Mouse (Mus musculus) liver, embryonic 12.5 days (tissue): ENCODE measurements around the gene Tlnrd1. TPM values are rescaled to one million over a fixed set of nuclear protein-coding genes. Genes with fewer than 3 reads are reported as not detected.

Source experiments
- ATAC-seq: fragments of 200-750 bp; cut with Nextera tagmentation; 2 replicates; pipeline ENCODE4 v1.8.0; 2017; ENCODE audit warnings: moderate number of reproducible peaks, mild to moderate bottlenecking, moderate library complexity
- H3K27ac ChIP-seq: fragments of 300-500 bp; sonication (generic); 2 replicates; pipeline ENCODE4 v1.5.1; 2016; ENCODE audit warnings: mild to moderate bottlenecking
- H3K27me3 ChIP-seq: fragments of 300-500 bp; sonication (generic); replicated peaks from 2 replicates; pipeline ENCODE4 v1.6.1; 2016; ENCODE audit warnings: mild to moderate bottlenecking, moderate library complexity
- H3K36me3 ChIP-seq: fragments of 300-500 bp; sonication (generic); 2 replicates; pipeline ENCODE4 v1.6.1; 2016; ENCODE audit warnings: mild to moderate bottlenecking, moderate library complexity
- H3K4me1 ChIP-seq: fragments of 300-500 bp; sonication (generic); 2 replicates; pipeline ENCODE4 v1.6.1; 2016
- H3K4me2 ChIP-seq: fragments of 300-500 bp; sonication (generic); 2 replicates; pipeline ENCODE4 v1.6.1; 2016; ENCODE audit warnings: mild to moderate bottlenecking, moderate library complexity
- H3K4me3 ChIP-seq: fragments of 300-500 bp; sonication (generic); 2 replicates; pipeline ENCODE4 v1.5.1; 2016; ENCODE audit warnings: mild to moderate bottlenecking, moderate library complexity
- H3K9ac ChIP-seq: fragments of 300-500 bp; sonication (generic); 2 replicates; pipeline ENCODE4 v1.6.1; 2016; ENCODE audit warnings: mild to moderate bottlenecking, moderate library complexity
- H3K9me3 ChIP-seq: fragments of 300-500 bp; sonication (generic); replicated peaks from 2 replicates; pipeline ENCODE4 v1.6.1; 2016; ENCODE audit warnings: mild to moderate bottlenecking, moderate library complexity
- WGBS: fragments of 180-500 bp; shearing (Covaris S2); methylation state at CpG from one replicate; pipeline ENCODE4 v1.1.7; 2016; ENCODE audit not compliant: insufficient replicate concordance; 5-methylcytosine and 5-hydroxymethylcytosine counted together
- polyA plus RNA-seq: library from polyadenylated mRNA; unstranded; fragments of >200 nt; fragmentation: Nextera tagmentation; extraction: Ambion mirVana; gene quantifications from 2 replicates; pipeline ENCODE4 v1.2.1, GENCODE M21; 2016

Gene Tlnrd1
- polyA plus RNA-seq, 1 experiment from 2014 or later = 21.7 TPM

GRCm38 (mm10) chr7:83882633-83883275 lies 1.4 kb downstream of the Tlnrd1 start:
- Histone ChIP-seq H3K36me3 (peaks cover 46% of the 10 kb centered on the region), H3K9me3 (no peaks in the 10 kb centered on the region), H3K4me1 (peaks cover 82% of the 10 kb centered on the region), H3K9ac (peak overlapping the region; percentile 98), H3K27ac (peak overlapping the region; percentile 99), H3K27me3 (no peaks in the 10 kb centered on the region), H3K4me2 (peak overlapping the region; percentile 96), H3K4me3 (peak overlapping the region; percentile 94)
- WGBS = 13% methylated on average over 56 of the region's 56 CpGs
- peak; percentile 53 for ATAC-seq

GRCm38 (mm10) chr7:83882150-83882632 lies 1.9 kb downstream of the Tlnrd1 start:
- Histone ChIP-seq H3K9me3 (no peaks in the 10 kb centered on the region), H3K27me3 (no peaks in the 10 kb centered on the region), H3K9ac (peak overlapping the region; percentile 98), H3K36me3 (peaks cover 50% of the 10 kb centered on the region), H3K4me3 (peak overlapping the region; percentile 94), H3K4me1 (peaks cover 80% of the 10 kb centered on the region), H3K27ac (peak overlapping the region; percentile 99), H3K4me2 (peak overlapping the region; percentile 96)
- no peak for ATAC-seq
- 82% methylated on average over 35 of the region's 35 CpGs for WGBS

GRCm38 (mm10) chr7:83878676-83879448 lies 5.2 kb downstream of the Tlnrd1 start:
- Histone ChIP-seq H3K27me3 (no peaks in the 10 kb centered on the region), H3K4me3 (no peak overlapping the region), H3K9ac (no peak overlapping the region), H3K27ac (no peak overlapping the region), H3K36me3 (peaks cover 60% of the 10 kb centered on the region), H3K9me3 (no peaks in the 10 kb centered on the region), H3K4me1 (peaks cover 64% of the 10 kb centered on the region), H3K4me2 (no peak overlapping the region)
- no peak for ATAC-seq
- 60% methylated on average over 5 of the region's 5 CpGs for WGBS

- H3K36me3 ChIP-seq = peaks cover 53% of the 10 kb centered on the region
These were observed 7.0 kb downstream of the Tlnrd1 start for GRCm38 (mm10) chr7:83877088-83877487.

GRCm38 (mm10) chr7:83869839-83870543 lies 14.1 kb downstream of the Tlnrd1 start:
- no peaks in the 10 kb centered on the region for H3K27me3 ChIP-seq
- no peak overlapping the region for H3K9ac ChIP-seq
- no peak for ATAC-seq
- no peaks in the 10 kb centered on the region for H3K36me3 ChIP-seq
- H3K27ac ChIP-seq = no peak overlapping the region
- H3K4me3 ChIP-seq = no peak overlapping the region
- H3K9me3 ChIP-seq = no peaks in the 10 kb centered on the region
- WGBS = 56% methylated on average over 5 of the region's 5 CpGs
- H3K4me1 ChIP-seq = no peaks in the 10 kb centered on the region
- no peak overlapping the region for H3K4me2 ChIP-seq

More at GRCm38 (mm10) chr7:83877088-83877487, 7.0 kb downstream of the Tlnrd1 start:
- H3K27me3 ChIP-seq = no peaks in the 10 kb centered on the region
- peaks cover 53% of the 10 kb centered on the region for H3K4me1 ChIP-seq
- H3K4me3 ChIP-seq = no peak overlapping the region
- no peaks in the 10 kb centered on the region for H3K9me3 ChIP-seq
- 58% methylated on average over 3 of the region's 3 CpGs for WGBS
- no peak overlapping the region for H3K4me2 ChIP-seq
- 0 out of 2 replicates have a peak overlapping the region, but pooled peaks have one; percentile 8 for H3K27ac ChIP-seq
- no peak for ATAC-seq
- H3K9ac ChIP-seq = no peak overlapping the region

GRCm38 (mm10) chr7:83868200-83868599 lies 15.9 kb downstream of the Tlnrd1 start:
- Histone ChIP-seq H3K4me3 (no peak overlapping the region), H3K36me3 (no peaks in the 10 kb centered on the region), H3K4me2 (no peak overlapping the region), H3K4me1 (no peaks in the 10 kb centered on the region), H3K9ac (no peak overlapping the region), H3K27ac (no peak overlapping the region), H3K9me3 (no peaks in the 10 kb centered on the region), H3K27me3 (no peaks in the 10 kb centered on the region)
- WGBS = 68% methylated on average over 3 of the region's 3 CpGs
- ATAC-seq = no peak

GRCm38 (mm10) chr7:83863554-83863953 lies 20.6 kb downstream of the Tlnrd1 start:
- H3K36me3 ChIP-seq = no peaks in the 10 kb centered on the region
- no peak overlapping the region for H3K4me2 ChIP-seq
- H3K9ac ChIP-seq = no peak overlapping the region
- no peaks in the 10 kb centered on the region for H3K4me1 ChIP-seq
- no peak overlapping the region for H3K27ac ChIP-seq
- WGBS = 33% methylated on average over 2 of the region's 2 CpGs
- no peaks in the 10 kb centered on the region for H3K27me3 ChIP-seq
- H3K4me3 ChIP-seq = no peak overlapping the region
- ATAC-seq = no peak
- H3K9me3 ChIP-seq = no peaks in the 10 kb centered on the region

- no peak for ATAC-seq
- no peaks in the 10 kb centered on the region for H3K4me1 ChIP-seq
- H3K9me3 ChIP-seq = no peaks in the 10 kb centered on the region
- no peaks in the 10 kb centered on the region for H3K36me3 ChIP-seq
- no peak overlapping the region for H3K4me2 ChIP-seq
- no peak overlapping the region for H3K27ac ChIP-seq
- H3K9ac ChIP-seq = no peak overlapping the region
- no peak overlapping the region for H3K4me3 ChIP-seq
- WGBS = 44% methylated on average over 4 of the region's 4 CpGs
- no peaks in the 10 kb centered on the region for H3K27me3 ChIP-seq
These were observed 24.6 kb downstream of the Tlnrd1 start for GRCm38 (mm10) chr7:83859378-83860083.

GRCm38 (mm10) chr7:83857921-83858320 lies 26.2 kb downstream of the Tlnrd1 start:
- no peak overlapping the region for H3K4me3 ChIP-seq
- no peak overlapping the region for H3K4me2 ChIP-seq
- no peaks in the 10 kb centered on the region for H3K36me3 ChIP-seq
- no peaks in the 10 kb centered on the region for H3K9me3 ChIP-seq
- no peak overlapping the region for H3K9ac ChIP-seq
- no peaks in the 10 kb centered on the region for H3K27me3 ChIP-seq
- 74% methylated on average over 3 of the region's 3 CpGs for WGBS
- 0 out of 2 replicates have a peak, but pooled peaks cover 3% of the 10 kb centered on the region for H3K4me1 ChIP-seq
- H3K27ac ChIP-seq = no peak overlapping the region
- no peak for ATAC-seq

GRCm38 (mm10) chr7:83857208-83857488 lies 27.0 kb downstream of the Tlnrd1 start:
- Histone ChIP-seq H3K36me3 (no peaks in the 10 kb centered on the region), H3K4me2 (no peak overlapping the region), H3K27ac (no peak overlapping the region), H3K27me3 (no peaks in the 10 kb centered on the region), H3K9me3 (no peaks in the 10 kb centered on the region), H3K9ac (no peak overlapping the region), H3K4me3 (no peak overlapping the region), H3K4me1 (peaks cover 3% of the 10 kb centered on the region; the same call in 1 of the 2 replicates)
- no peak for ATAC-seq
- 50% methylated on average over 2 of the region's 2 CpGs for WGBS

- H3K4me2 ChIP-seq = no peak overlapping the region
- H3K36me3 ChIP-seq = no peaks in the 10 kb centered on the region
- no peaks in the 10 kb centered on the region for H3K9me3 ChIP-seq
- H3K9ac ChIP-seq = no peak overlapping the region
- peaks cover 7% of the 10 kb centered on the region; the same call in 1 of the 2 replicates for H3K4me1 ChIP-seq
- H3K27ac ChIP-seq = no peak overlapping the region
- H3K27me3 ChIP-seq = no peaks in the 10 kb centered on the region
- WGBS = 55% methylated on average over 9 of the region's 9 CpGs
- ATAC-seq = no peak
- no peak overlapping the region for H3K4me3 ChIP-seq
These were observed 27.5 kb downstream of the Tlnrd1 start for GRCm38 (mm10) chr7:83856353-83857207.
